Mouse (Mus musculus) liver, adult 2 months (tissue): ENCODE data around the gene Ndc1. TPM values are rescaled to one million over a fixed set of nuclear protein-coding genes. Genes with fewer than 3 reads are reported as not detected.
A peak's percentile ranks its signal among the peaks of the same experiment; 100 is the strongest.

Experiments
- DNase-seq: peaks from one replicate; pipeline ENCODE4 v3.0.0-alpha.2; 2011; ENCODE audit warnings: low read depth, low spot score; ENCODE audit errors: extremely low read depth
- H3K27ac ChIP-seq: fragments of 200-500 bp; replicated peaks from 2 replicates; pipeline ENCODE4 v1.5.1; 2012; ENCODE audit warnings: low read depth, mild to moderate bottlenecking, control low read depth, inconsistent platforms, low read length; ENCODE audit not compliant: insufficient read depth
- H3K27me3 ChIP-seq: fragments of 200-500 bp; 2 replicates; pipeline ENCODE4 v1.6.1; 2012; ENCODE audit warnings: mild to moderate bottlenecking, moderate library complexity, low read length, inconsistent platforms; ENCODE audit not compliant: control insufficient read depth, insufficient read depth
- H3K36me3 ChIP-seq: fragments of 200-500 bp; 2 replicates; pipeline ENCODE4 v1.6.1; 2012; ENCODE audit warnings: low read length, inconsistent platforms; ENCODE audit not compliant: control insufficient read depth, insufficient read depth
- H3K4me1 ChIP-seq: fragments of 200-500 bp; 2 replicates; pipeline ENCODE4 v1.6.1; 2011; ENCODE audit warnings: low read length; ENCODE audit not compliant: control insufficient read depth, insufficient read depth
- H3K4me3 ChIP-seq: fragments of 200-500 bp; 2 replicates; pipeline ENCODE4 v1.5.1; 2011; ENCODE audit warnings: low read depth, mild to moderate bottlenecking, control low read depth, low read length, moderate library complexity; ENCODE audit not compliant: insufficient read depth
- H3K79me2 ChIP-seq: fragments of 200-500 bp; 2 replicates; pipeline ENCODE4 v1.6.1; 2012; ENCODE audit warnings: inconsistent platforms, mild to moderate bottlenecking, low read length, moderate library complexity; ENCODE audit not compliant: control insufficient read depth, insufficient read depth
- H3K9ac ChIP-seq: fragments of 200-500 bp; 2 replicates; pipeline ENCODE4 v1.6.1; 2012; ENCODE audit warnings: low read depth, mild to moderate bottlenecking, control low read depth, inconsistent platforms, low read length
- CTCF ChIP-seq: fragments of 200-500 bp; IDR thresholded peaks from 2 replicates; pipeline ENCODE4 v1.5.1; 2011; ENCODE audit warnings: low read depth, low read length, control low read depth
- POLR2A ChIP-seq: fragments of 200-500 bp; IDR thresholded peaks from 2 replicates; pipeline ENCODE4 v1.6.1; 2011; ENCODE audit warnings: low read length, control low read depth; ENCODE audit not compliant: insufficient read depth; ENCODE audit errors: extremely low read depth
- WGBS: fragments of 180-500 bp; shearing (Covaris S2); methylation state at CpG from one replicate; pipeline ENCODE4 v1.1.7; 2018; 5-methylcytosine and 5-hydroxymethylcytosine counted together
- polyA plus RNA-seq: library from polyadenylated mRNA; depleted of rRNA; stranded (reverse); fragments of >200 nt; gene quantifications from 2 replicates; pipeline ENCODE4 v1.2.3, GENCODE M21; 2012
- total RNA-seq: library from RNA; depleted of rRNA; stranded (reverse); fragments of >200 nt; gene quantifications from 2 replicates; pipeline ENCODE4 v1.2.3, GENCODE M21; 2014

The Ndc1 gene
- total and polyA plus RNA-seq, 2 experiments, result 5.3 to 7.0 TPM

DNA sequence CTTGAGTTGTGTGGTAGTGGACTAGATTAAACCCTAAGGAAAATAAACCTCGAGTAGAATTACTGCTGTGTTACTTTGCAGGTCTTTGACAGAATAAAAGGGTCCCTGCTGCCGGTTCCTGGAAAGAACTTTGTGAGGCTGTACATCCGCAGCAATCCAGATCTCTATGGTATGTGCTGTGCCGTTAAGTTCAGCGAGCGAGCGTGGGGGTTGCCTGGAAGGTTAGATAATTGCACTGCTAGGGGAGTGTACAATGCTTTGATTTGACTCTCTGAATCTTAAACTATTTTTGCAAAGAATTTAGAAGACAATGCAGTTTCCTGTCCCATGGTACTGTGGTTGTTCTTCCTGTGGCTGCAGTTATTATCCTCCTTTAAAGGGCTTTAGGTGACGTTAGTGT, 31.2 kb upstream of the Ndc1 start:
- Histone ChIP-seq H3K9ac (no peak overlapping the region), H3K27ac (no peak overlapping the region), H3K4me1 (peaks cover 1% of the 10 kb centered on the region; the same call in 1 of the 2 replicates), H3K27me3 (no peaks in the 10 kb centered on the region), H3K4me3 (no peak overlapping the region), H3K36me3 (peaks cover 8% of the 10 kb centered on the region; the same call in 1 of the 2 replicates), H3K79me2 (no peaks in the 10 kb centered on the region)
- TF ChIP-seq CTCF, result no peak
- no peak for TF ChIP-seq POLR2A
- WGBS, result 81% methylated on average over 8 of the region's 8 CpGs
- no peak for DNase-seq

DNA sequence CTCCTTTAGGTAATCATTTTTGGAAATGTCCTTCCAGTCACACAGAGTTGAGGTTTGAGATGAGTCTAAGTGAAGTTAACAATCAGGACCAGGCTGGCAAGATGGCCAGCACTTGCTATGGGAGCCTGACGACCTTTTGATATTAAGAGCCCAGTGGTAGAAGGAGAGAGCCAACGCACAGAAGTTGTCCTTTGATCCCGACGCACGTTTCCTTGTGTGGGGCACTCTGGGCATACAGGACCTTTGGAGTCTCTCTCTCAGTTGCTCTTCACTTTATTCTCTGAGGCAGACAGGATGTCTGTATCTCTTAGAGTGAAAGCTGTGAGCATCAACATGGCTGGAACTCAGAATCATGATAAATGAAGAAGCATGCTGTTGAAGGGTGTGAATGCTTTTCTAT, 30.1 kb upstream of the Ndc1 start:
- H3K27me3 ChIP-seq, result no peaks in the 10 kb centered on the region
- TF ChIP-seq CTCF (no peak), POLR2A (no peak)
- H3K9ac ChIP-seq, result no peak overlapping the region
- 34% methylated on average over 5 of the region's 5 CpGs for WGBS
- no peak overlapping the region for H3K27ac ChIP-seq
- H3K36me3 ChIP-seq, result peaks cover 8% of the 10 kb centered on the region; the same call in 1 of the 2 replicates
- no peak overlapping the region for H3K4me3 ChIP-seq
- H3K79me2 ChIP-seq, result no peaks in the 10 kb centered on the region
- H3K4me1 ChIP-seq, result no peaks in the 10 kb centered on the region
- peak; percentile 54 for DNase-seq

DNA sequence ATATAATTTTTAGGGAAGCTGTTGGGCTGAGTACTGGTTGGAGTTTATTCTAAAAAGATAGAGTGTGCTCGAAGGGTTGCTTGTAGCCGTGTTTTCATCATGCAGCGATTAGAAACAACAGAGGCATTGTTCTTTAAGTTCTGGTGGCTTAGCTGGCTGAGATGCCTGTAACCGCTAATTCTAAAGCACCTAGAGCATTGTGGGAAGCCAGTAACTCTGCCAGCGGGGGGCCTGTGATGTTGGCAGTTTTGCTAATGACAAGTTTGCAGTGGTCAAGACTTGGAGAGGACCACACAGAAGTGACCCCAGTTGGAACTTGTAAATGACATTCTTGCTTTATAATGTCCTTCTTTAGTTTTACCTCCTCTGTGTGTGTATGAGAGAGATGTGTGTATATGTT, 26.2 kb upstream of the Ndc1 start:
- Histone ChIP-seq H3K4me1 (no peaks in the 10 kb centered on the region), H3K27me3 (no peaks in the 10 kb centered on the region), H3K36me3 (peaks cover 14% of the 10 kb centered on the region), H3K9ac (no peak overlapping the region), H3K27ac (no peak overlapping the region), H3K4me3 (no peak overlapping the region), H3K79me2 (no peaks in the 10 kb centered on the region)
- 94% methylated on average over 5 of the region's 5 CpGs for WGBS
- no peak for TF ChIP-seq POLR2A
- no peak for TF ChIP-seq CTCF
- no peak for DNase-seq

DNA sequence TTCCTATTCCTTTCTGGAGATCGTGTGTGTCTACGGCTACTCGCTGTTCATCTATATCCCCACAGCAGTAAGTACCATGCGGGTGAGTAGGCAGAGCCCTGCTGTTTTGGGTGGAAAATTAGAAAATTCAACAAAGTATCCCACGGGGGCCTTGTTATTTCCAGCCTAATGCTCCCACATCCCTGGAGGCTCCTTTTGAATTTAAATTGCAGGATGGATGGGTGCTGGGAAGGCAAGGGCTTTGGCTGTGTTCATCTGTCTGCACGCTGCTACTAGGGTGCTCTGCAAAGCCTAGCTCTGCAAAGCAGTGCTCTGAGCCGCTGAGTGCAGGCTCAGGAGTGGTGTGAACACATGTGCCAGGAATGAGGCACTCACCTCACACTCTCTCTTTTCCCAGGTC, 23.0 kb upstream of the Ndc1 start:
- DNase-seq, result no peak
- TF ChIP-seq POLR2A (no peak), CTCF (no peak)
- 93% methylated on average over 7 of the region's 7 CpGs for WGBS
- peaks cover 12% of the 10 kb centered on the region for H3K36me3 ChIP-seq
- H3K79me2 ChIP-seq, result no peaks in the 10 kb centered on the region
- H3K4me1 ChIP-seq, result no peaks in the 10 kb centered on the region
- no peak overlapping the region for H3K27ac ChIP-seq
- no peak overlapping the region for H3K4me3 ChIP-seq
- H3K27me3 ChIP-seq, result no peaks in the 10 kb centered on the region
- H3K9ac ChIP-seq, result no peak overlapping the region

DNA sequence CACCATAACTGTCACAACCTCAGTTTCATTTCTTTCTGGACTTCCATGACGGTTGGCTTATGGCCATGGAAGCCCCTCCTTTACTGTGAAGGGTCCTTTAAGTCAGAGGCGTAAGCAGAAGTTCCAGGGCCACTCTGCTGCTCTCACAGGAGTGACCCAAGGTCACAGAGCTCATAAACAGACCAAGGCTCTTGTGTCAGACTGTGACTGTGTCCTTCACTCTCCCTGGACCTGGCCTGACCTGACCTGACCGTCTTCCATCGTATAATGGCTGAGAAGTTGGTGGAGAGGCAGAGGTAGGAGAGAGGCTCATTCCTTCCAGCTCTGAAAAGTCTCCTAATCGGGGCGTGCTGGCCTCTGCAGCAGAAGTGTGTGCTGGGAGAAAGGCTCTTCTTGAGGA, 20.4 kb upstream of the Ndc1 start:
- no peaks in the 10 kb centered on the region for H3K27me3 ChIP-seq
- 84% methylated on average over 6 of the region's 6 CpGs for WGBS
- no peak for DNase-seq
- no peaks in the 10 kb centered on the region for H3K4me1 ChIP-seq
- no peaks in the 10 kb centered on the region for H3K79me2 ChIP-seq
- H3K27ac ChIP-seq, result no peak overlapping the region
- no peak overlapping the region for H3K4me3 ChIP-seq
- TF ChIP-seq POLR2A (no peak), CTCF (no peak)
- H3K36me3 ChIP-seq, result peaks cover 14% of the 10 kb centered on the region
- no peak overlapping the region for H3K9ac ChIP-seq

DNA sequence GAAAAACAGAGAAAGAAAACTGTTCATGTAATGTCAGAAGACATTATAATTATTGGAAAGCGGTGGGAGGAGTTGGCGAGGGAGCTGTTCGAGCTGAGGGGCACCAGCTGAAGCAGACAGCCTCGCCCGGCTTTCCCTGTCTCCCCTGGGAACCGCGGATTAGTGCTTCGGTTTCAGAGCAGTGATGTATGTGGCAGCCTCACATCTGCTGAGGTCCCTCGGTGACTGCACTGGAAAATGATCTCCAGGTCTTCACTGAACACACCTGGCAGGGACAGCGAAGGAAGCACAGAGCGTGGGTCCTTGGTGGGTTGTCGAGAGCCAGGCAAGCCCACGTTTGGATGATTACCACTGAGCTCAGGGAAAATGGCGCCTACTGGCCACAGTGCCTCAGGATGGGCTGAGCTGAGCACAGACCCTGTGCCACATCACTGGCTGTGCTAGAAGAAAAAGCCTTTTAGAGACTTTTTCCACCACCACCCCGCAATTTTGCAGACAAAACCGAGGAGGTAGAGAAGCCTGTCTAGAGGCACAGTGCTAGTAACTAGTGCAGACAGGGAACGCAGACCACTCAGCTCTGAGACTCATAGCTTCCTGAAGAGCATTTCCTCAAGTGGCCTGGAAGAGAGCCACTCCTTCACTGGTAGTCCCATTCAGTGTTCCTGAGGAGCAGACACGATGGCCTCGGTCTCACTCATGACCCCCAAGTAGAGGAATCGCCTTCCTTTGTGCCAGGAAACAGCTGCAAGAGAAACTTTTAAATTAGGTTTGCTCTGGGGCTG, 18.9 kb upstream of the Ndc1 start:
- peaks cover 12% of the 10 kb centered on the region; the same call in 1 of the 2 replicates for H3K36me3 ChIP-seq
- H3K4me1 ChIP-seq, result peaks cover 2% of the 10 kb centered on the region; the same call in 1 of the 2 replicates
- no peak overlapping the region for H3K9ac ChIP-seq
- no peak for DNase-seq
- TF ChIP-seq CTCF (no peak), POLR2A (no peak)
- 87% methylated on average over 20 of the region's 20 CpGs for WGBS
- no peaks in the 10 kb centered on the region for H3K27me3 ChIP-seq
- H3K27ac ChIP-seq, result no peak overlapping the region
- H3K79me2 ChIP-seq, result no peaks in the 10 kb centered on the region
- H3K4me3 ChIP-seq, result no peak overlapping the region
